Mouse (Mus musculus): Measurements from ENCODE around the gene Slc1a5.
A peak's percentile ranks its signal among the peaks of the same experiment; 100 is the strongest.

Slc1a5 gene

DNA sequence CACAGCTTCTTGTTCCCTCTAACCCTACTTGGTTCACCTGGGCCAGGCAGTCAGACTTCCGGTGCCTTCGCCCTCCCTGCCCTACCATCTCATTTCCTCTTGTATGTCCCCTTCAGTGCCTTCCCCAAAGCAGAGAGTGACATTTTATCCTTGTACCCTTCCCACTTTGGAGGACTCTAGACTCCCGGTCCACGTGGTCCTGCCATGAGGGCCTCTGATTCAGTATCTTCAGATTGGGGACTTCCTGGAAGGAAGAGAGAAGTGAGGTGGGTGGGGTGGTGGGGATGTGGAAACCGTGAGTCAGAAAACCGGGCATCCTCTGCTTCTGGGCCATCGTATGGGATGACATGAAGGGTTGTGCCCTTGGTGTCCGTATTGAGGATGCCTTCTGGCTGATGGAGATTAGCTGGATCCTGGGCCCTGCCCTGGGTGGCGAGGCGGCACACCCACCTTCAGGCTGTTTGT is 2.1 kb downstream of the Slc1a5 start:
- DNase-seq, result no peak

DNA sequence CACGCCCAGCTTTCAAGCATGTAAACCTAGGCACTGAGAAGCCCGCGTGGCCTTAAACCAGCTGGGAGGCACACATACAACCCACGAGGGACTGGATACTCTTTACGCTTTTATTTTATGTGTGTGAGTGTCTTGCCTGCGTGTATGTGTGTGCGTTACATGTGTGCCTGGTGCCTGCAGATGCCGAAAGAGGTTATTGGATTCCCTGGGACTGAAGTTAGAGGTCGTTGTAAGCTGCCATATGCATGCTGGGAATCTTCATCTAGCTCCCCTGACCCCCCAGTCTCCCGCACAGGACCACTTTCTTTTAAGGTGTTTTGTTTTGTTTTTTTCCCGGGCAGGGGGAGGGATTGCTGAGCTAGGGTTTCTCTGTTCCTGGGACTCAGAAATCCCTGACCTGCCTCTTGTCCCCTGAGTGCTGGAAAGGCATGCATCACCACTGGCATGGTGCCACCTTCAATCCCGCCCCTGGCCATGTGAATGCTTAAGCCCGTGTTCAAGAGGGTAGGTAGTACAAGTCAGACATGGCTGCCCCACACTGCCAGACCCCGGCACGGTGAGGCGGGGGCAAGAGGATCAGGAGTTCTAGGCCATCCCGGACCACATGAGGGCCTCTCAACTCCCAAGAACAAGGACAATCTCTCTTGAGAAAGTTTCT is 2.7 kb downstream of the Slc1a5 start:
- DNase-seq, result peak; percentile 60 to 63

DNA sequence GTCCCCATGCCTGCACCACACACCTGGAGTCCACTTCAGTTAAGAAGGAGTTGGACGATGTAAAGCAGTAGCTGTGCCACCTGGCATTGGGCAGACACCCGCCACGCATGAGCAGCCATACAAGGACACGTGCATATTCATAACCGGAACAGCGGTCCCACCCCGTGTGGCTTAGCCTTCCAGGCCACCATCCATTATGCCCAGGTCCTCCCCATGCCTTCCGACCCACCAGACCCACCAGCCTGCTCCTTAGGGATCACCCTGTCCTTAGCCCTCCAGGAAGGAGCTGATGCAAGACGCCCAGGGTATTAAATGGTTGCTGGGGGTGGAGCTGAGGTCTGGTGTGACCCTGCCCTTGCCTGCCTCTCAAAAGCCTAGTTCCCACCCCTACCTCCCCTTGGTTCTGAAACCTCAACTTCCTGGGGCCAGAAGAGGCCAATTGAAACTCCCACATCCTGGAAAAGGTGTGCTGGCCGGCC is 3.4 kb downstream of the Slc1a5 start:
- peak; percentile 28 to 44 for DNase-seq

DNA sequence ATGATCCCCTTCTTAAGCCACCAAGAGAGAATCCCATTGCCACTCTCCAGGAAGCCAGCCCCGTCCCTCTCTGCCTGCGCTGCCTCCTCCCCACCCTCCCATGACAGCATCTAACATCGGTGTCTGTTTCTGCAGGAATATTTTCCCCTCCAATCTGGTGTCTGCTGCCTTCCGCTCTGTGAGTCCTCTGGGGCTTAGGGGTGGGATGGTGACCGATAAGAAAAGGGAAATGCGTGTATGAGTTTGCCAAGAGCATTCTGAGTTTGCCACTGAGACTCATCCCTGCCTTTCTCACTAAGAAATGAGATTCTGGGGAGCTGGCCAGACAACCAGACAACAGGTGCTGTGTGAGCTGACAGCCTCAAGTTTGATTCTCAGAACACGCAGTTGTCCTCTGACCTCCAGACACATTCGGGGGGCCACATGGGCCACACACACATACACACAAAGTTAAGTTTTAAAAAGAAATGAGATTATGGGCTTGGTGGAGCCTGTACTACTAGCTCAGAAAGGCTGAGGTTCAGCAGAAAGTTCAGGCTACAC is 4.5 kb downstream of the Slc1a5 start:
- DNase-seq, result no peak

DNA sequence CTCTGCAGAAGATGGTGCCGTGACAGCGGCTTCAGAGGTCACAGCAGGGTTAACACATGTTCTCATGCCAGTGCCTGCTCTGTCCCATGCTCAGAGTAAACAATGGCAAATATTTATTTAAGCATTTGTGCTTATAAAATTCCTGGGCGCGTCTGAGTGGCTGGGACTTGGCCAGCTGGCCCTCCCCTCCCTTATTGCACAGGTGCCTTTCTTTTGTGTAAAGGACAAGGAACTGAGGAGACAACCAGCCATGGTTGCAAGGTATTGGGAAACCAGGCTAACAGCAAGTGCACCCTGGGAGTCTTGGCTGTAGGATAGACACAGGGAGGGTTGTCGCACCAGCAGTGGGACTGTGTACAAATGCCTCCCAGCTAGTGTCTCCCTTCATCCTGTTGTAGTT is 11.2 kb downstream of the Slc1a5 start:
- no peak for DNase-seq

DNA sequence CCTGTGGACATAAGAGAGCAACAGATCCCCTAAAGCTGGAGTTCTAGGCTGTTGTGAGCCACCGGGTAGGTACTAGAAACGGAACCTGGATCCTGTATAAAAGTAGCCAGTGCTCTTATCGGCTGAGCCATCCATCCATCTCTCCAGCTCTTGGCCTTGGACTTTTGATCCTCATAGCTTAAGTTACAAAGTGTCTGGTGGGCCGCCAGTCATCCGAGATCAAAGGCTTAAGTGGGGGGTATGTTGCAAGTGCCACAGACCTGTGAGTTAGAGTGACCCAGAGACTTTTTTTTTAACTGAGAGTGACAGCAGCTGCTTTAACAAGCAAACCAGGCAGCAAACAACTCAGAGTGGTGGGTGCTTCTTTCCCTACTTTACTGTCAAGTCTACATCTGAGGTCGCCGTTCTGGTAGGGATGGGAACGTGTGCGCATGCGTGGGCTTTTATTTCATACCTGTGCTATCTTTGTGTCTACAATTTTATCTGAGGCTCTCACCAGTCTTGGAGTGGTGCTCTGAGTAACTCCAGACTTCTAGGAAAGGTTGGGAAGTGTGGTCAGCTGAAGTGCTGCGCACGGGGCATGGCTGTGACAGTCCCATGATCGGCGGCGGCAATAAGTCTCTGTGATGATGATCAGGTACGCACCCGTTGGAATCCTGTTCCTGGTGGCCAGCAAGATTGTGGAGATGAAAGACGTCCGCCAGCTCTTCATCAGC is 12.0 kb downstream of the Slc1a5 start:
- no peak for DNase-seq

DNA sequence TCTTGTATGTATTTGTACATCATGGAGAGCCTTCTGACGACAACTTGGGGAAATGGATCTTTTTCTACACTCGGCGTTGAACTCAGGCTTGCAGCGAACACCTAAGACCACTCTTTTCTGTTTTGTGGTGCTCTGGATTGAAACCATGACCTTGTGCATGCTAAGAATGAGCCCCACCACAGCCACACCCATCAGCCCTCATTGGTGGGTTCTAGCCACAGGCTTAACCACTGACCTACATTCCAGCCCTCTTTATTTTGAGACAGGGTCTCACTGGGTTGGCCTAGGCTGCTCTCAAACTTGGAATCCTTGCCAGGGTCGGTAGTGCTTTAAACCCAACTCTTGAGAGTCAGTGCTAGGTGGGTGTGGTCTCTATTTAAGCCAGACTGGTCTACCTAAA is 13.7 kb downstream of the Slc1a5 start:
- DNase-seq, result no peak

DNA sequence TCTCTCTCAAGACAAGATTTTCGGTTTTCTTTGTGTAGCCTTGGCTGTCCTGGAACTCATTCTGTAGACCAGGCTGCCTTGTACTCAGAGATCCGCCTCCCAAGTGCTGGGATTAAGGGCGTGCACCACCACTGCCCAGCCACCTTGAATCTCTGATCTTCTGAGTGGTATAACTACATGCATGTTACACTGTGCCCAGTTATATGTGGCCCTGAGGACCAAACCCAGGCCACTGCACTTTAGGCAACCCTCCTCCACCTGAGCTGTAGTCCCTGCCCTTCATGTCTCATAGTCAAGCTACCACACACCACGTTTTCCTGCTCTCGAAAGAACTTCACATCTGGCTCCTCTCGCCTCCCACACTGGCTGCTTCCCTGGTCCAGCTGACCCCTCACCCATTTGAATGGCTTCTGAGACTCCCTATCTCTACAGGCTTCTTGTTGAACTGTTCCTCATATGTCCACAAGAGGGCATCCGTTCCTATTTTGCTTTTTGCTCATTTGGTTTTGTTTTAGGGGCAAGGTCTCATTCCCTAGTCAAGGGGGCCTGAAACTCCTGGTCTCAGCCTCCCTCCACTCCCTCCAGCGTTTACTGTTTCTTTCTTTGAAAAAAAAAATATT is 23.4 kb downstream of the Slc1a5 start:
- peak; percentile 32 to 51 for DNase-seq

DNA sequence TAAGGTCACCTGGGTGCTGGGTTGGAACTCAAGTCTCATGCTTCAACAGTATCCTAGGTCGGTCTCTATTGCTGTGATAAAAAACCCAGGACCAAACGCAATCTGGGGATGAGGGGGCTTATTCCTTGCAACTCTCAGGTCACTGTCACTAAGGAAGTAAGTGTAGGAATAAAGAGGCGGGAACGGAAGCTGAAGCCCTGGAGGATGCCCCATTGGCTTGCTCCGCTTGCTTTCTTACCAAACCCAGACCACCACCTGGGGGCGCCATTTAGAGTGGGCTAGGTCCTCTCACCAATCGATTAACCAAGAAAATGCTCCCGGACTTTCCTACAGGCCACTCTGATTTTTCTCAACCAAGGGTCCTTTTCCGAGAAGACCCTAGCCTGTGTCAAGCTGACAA is 26.8 kb downstream of the Slc1a5 start:
- DNase-seq, result peak; percentile 37 to 42

DNA sequence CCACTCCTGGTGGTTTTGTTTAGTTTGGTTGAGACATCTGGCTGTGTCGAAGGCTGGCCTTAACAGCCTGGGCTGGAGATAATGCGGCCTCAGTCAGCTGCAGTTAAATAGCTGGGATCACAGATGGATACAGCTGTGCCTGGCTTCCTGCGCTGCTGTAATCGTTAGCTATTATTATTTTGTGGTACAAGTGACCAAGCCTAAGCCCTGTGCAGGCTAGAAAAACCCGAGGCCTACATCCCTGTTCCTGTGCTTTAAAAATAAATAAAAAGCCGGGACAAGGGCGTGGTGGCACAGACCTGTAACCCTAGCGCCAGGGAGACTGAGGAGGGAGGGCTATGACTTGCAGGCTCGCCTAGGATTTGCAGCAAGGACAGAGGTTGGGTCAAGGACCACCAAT is 27.5 kb downstream of the Slc1a5 start:
- no peak for DNase-seq

DNA sequence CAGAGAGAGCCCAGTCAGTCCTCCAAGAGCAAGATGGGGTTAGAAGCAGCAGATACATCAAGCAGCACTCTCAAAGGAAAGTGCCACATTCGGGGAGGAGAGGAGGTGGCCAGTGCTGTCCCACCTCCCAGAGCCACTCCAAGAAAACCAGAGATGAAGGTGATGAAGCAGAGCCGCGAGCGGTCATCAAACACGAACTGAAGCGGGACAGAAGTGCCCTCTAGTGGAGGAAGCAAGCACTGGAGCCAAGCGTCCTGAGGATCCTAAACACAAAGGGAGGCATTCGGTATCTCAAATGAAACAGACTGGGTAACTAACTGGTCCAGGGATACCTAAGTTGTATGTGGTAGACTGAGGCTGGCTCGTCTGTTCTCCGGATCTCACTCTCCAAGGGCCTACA is 28.6 kb downstream of the Slc1a5 start:
- DNase-seq, result peak; percentile 82 to 85

DNA sequence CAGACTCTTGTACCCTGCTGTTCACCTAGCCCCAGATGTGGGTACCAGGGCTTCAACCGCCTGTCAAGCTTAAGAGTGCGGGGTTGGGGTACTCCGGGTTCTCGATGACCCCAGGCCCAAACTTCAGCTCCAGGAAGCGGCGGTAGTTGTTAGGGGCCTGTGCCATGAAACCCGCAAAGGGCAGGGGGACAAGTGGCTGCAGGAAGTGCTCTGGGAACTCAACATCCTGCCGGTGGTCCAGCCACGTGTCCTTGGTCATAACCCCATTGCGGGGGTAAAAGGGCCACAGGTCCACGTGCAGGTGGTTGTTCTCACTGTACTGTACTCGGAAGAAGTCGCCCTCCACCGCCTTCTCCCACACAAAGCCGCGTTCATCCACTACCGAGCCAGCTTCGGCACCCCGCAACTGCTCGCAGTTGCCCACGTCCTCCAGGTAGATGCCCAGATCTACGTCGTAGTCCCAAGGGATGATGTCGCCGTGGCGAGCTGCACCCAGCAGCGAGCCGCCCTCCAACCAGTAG is 29.3 kb downstream of the Slc1a5 start:
- DNase-seq, result no peak

DNA sequence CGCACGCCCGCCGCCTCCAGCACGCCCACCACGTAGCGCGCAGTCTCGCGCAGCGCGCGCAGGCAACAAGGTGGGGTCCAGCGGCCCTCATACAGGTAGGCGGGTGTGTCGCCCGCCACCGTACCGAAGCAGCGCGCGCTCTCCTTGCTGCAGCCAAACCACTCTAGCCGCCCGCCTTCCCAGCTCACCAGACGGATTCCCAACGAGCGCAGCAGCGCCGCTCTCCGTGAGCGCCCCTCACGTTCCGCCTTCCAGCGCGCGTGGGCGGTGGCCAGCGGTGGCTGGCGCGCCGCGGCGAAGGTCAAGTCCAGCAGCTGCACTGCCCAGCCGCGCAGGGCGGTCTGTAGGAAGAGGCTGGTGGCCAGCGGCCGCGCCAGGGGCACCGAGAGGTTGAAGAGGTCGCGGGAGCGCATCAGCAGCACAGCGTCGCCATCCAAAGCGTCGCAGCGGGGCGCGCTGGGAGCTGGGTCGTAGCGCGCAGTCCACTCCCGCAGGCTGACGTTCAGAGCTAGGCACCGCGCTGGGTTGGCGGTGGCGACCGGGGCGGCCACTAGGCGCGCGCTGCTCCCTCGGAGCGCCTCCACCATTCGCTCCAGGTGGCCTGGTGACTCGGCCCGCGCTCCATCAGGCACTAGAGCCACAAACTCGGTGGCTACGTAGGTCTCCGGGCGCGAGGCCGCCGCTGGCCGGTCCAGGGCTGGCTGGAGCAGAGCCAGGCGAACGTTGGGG is 29.9 kb downstream of the Slc1a5 start:
- DNase-seq, result peak; percentile 71 to 75

DNA sequence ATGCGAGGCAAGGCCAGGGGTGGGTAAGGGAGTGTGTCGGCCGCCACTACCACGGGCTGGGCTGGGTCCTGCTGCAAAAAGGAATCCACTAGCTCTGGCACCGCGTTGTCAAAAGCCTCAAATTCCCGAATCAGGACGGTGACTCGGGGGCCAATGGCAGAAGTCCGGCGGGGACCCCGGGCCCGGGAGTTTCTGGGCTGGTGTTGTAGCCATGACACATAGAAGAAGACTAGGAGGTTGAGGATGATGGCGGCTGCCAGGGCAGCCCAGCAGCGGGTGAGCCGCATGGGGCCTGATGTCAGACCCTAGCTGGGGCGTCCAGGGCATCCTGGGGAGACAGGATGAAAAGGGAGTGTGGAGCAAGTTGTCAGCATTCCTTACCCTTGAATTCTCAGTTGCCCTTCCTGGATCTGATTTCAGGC is 30.5 kb downstream of the Slc1a5 start:
- no peak for DNase-seq

DNA sequence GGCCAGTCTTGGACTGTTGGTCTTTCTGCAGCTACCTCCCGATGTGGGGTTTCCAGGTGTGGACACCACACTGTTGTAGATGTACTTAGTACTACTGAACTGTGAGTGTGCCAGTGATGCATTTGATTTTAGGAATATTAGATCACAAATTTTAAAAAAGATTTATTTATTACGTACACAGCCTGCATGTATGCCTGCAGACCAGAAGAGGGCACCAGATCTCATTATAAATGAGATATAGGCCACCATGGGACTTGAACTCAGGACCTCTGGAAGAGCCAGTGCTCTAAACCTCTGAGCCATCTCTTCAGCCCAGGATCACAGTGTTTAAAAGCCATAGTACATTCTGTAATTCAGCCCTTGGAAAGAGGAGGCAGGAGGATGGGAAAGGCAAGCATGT is 31.4 kb downstream of the Slc1a5 start:
- no peak for DNase-seq

DNA sequence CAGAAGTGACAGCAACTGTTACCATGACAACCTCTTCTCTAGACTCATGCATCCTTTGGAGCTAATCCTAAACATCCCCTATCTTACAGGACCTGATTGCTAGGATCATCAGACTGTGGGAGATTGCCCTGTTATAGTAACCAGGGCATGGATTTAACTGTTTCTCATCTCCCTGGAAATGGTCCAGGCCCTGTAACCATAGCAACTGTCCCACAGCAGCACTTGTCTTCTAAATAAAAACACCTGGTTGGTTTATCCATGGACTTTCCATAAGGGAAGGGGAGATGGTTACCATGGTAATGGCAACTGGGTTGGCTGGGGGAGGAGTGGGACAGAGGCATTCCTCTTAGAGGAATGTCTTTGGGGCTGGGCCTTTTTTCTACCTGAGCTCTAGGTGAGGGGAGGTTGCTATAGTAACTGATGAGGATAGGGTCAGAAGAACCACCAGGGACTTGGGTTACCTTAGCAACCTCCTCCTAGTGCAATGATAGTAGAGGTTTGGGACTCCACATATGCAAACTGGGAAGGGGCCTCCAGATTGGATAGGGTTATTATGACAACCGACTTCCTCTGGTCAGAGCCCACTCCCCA is 34.3 kb downstream of the Slc1a5 start, which contains the start of gene Strn4:
Strn4 (plus strand) TSS at position 539 of the 591 bp plus-strand sequence.
- peak; percentile 67 to 70 for DNase-seq

DNA sequence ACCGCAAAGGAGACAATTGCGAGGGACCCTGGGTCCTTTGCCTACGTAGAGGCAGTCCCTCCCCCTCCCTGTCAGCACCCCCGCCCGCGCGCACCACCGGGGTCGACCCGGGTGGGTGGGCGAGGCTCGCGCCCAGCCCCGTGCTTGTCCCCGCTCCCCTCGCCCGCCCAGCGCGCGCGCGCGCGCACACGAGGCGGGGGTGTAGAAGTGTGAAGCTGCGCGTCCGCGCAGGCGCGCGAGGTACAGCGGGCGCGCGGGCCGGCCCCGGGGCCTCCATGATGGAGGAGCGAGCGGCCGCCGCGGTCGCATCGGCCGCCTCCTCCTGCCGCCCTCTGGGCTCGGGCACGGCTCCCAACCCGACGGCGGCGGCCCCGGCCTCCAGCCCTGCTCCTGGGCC is 34.9 kb downstream of the Slc1a5 start:
- DNase-seq, result peak; percentile 89 to 93

DNA sequence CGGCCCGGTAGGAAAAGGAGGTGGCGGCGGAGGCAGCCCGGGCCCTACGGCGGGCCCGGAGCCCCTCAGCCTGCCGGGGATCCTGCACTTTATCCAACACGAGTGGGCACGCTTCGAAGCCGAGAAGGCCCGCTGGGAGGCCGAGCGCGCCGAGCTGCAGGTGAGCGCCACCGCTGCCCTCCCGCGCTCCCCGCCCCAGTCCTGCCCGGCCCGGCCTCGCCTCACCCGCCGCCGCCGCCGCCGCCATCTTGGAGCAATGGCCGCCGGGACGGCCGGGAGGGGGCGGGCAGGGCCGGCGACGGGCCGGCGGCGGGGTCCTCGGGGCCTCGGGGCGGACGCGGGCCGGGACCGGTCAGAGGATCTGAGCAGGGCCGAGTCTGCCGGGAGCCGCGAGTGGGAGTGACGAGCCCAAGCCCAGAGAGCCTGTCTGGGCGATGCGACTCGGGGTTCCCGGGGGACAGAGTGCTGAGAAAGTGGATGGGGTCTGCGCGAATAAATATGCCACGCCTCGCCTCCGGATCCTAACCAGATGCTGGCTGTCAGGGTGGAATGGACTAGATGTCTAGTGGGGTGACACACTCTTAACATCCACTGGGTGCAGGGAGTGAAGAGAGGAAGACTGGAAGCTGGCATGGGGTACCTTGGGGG is 35.5 kb downstream of the Slc1a5 start, which contains the start of gene Fkrp:
Fkrp (minus strand) TSS at position 258 of the 648 bp plus-strand sequence.
- peak; percentile 81 to 84 for DNase-seq

DNA sequence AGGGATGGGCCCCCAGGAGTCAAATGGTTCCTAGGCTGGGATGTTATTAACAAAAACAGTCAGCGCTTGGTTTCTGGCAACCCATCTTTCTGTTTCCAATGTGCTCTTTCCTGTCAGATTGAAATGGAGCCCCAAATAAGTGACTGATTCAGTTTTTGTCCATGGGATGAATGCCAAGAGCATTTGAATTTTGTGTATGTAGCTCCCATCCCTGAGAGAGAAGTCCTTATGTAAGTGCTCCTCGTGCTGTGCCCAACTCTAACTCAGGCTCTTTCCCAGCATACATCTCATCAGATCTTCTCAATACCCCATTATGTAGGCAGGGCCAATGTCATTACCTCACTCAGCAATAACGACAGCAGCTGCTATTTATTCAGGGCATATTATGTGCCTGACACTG is 36.6 kb downstream of the Slc1a5 start:
- no peak for DNase-seq

DNA sequence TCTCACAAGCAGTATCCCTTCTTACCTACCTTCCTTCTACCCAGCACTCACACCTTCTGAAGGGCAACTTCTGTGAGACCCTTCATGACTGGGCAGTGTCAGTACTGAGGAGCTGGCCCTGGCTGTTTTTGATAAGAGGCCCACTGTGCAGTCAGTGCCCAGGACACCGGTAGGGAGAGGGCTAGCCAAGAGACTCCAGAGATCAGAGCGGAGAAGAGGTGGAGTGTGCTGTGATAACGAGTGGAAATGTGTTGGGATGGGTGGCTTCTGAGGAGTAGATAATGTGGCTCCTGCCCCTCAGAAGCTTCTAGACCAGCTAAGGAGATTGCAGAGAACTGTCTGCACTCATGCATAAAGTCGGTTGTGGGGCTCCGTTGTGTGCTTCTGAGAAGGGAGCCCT is 38.7 kb downstream of the Slc1a5 start:
- DNase-seq, result no peak

DNA sequence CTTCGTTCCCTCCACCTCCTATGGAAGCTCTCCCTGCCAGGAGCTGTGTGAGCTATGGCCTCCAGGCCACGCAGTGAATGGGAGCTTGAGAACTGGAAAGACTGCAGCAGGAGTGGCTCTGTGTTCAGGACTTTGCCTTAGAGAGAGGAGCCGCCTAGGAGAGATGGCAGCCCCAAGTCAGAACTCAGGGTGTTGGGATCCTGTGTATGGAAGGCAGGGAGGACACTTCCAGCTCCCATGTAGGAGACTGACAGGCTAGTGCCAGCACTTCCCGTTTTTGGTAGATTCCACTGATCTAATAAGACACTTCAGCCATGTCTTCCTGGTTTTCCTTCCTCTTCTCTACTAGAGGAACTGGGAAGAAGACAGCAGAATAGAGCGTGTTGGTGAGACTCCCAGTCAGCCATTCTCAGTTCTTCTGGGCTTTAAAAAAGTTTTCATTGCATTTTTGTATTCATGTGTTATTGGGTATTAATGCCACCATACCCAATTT is 39.2 kb downstream of the Slc1a5 start:
- no peak for DNase-seq

All from cerebellum, postnatal 10 days (tissue).